Mouse (Mus musculus): Measurements from ENCODE around the gene Sh2b3. TPM values are rescaled to one million over a fixed set of nuclear protein-coding genes. Genes with fewer than 3 reads are reported as not detected.
A peak's percentile ranks its signal among the peaks of the same experiment; 100 is the strongest.

Sh2b3 gene
- polyA plus RNA-seq, 1 experiment from 2014 or later = 16.3 TPM

GRCm38 (mm10) chr5:121870832-121871231 lies 33.4 kb upstream of the Sh2b3 start:
- Histone ChIP-seq H3K9ac (ENCODE audit: low read length) (no peak overlapping the region), H3K27me3 (replicated peaks; ENCODE audit: control insufficient read depth, insufficient read depth, low read length) (no peaks in the 10 kb centered on the region), H3K4me1 (replicated peaks; ENCODE audit: control insufficient read depth, insufficient read depth, low read length) (no peaks in the 10 kb centered on the region), H3K4me3 (ENCODE audit: low read depth, low read length) (no peak overlapping the region), H3K36me3 (ENCODE audit: control insufficient read depth, insufficient read depth, low read length) (peaks cover 16% of the 10 kb centered on the region; the same call in 1 of the 2 replicates), H3K9me3 (ENCODE audit: control insufficient read depth, low read length) (no peaks in the 10 kb centered on the region), H3K27ac (ENCODE audit: low read depth) (no peak overlapping the region), H3K4me2 (ENCODE audit: low read length) (no peak overlapping the region)
- DNase-seq (ENCODE audit: low spot score) (no peak), ATAC-seq (replicated peaks; ENCODE audit: low FRiP score, low TSS enrichment, low read depth) (no peak)
- 84% methylated on average over 6 of the region's 6 CpGs for WGBS

GRCm38 (mm10) chr5:121867963-121868362 lies 30.5 kb upstream of the Sh2b3 start:
- no peak overlapping the region for H3K4me3 ChIP-seq (ENCODE audit: low read depth, low read length)
- H3K9me3 ChIP-seq (ENCODE audit: control insufficient read depth, low read length) = no peaks in the 10 kb centered on the region
- ATAC-seq (replicated peaks; ENCODE audit: low FRiP score, low TSS enrichment, low read depth) (no peak), DNase-seq (ENCODE audit: low spot score) (no peak)
- 71% methylated on average over 5 of the region's 5 CpGs for WGBS
- no peak overlapping the region for H3K27ac ChIP-seq (ENCODE audit: low read depth)
- H3K4me1 ChIP-seq (replicated peaks; ENCODE audit: control insufficient read depth, insufficient read depth, low read length) = no peaks in the 10 kb centered on the region
- no peak overlapping the region for H3K9ac ChIP-seq (ENCODE audit: low read length)
- peaks cover 10% of the 10 kb centered on the region; the same call in 1 of the 2 replicates for H3K36me3 ChIP-seq (ENCODE audit: control insufficient read depth, insufficient read depth, low read length)
- no peaks in the 10 kb centered on the region for H3K27me3 ChIP-seq (replicated peaks; ENCODE audit: control insufficient read depth, insufficient read depth, low read length)
- no peak overlapping the region for H3K4me2 ChIP-seq (ENCODE audit: low read length)

DNA sequence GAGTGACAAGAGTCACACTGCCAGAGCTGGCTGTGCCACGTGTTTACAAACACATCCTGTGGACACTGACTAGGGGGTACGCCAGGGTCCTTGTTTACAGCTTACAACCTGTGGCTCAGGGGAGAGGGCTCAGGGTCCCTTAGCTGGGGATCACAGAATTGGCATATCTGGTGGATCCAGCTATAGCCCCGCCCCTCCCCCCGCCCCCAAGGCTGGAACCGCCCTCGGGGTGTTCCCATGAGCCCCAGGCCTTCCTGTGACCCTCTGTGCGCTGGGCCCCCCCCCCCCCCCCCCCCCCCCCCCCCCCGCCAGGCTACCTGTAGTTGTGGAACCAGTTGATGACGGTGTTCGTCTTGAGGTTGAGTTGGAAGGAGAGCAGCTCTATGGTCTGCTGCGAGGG lies 26.9 kb upstream of the Sh2b3 start:
- no peaks in the 10 kb centered on the region for H3K27me3 ChIP-seq (replicated peaks; ENCODE audit: control insufficient read depth, insufficient read depth, low read length)
- H3K4me1 ChIP-seq (replicated peaks; ENCODE audit: control insufficient read depth, insufficient read depth, low read length) = no peaks in the 10 kb centered on the region
- 27% methylated on average over 4 of the region's 11 CpGs for WGBS
- H3K27ac ChIP-seq (ENCODE audit: low read depth) = no peak overlapping the region
- H3K9me3 ChIP-seq (ENCODE audit: control insufficient read depth, low read length) = peaks cover 7% of the 10 kb centered on the region
- no peak overlapping the region; the same call in 1 of the 2 replicates for H3K4me2 ChIP-seq (ENCODE audit: low read length)
- peak; percentile 20; the same call in 1 of the 2 replicates for ATAC-seq (replicated peaks; ENCODE audit: low FRiP score, low TSS enrichment, low read depth)
- DNase-seq (ENCODE audit: low spot score) = no peak
- no peak overlapping the region for H3K9ac ChIP-seq (ENCODE audit: low read length)
- H3K4me3 ChIP-seq (ENCODE audit: low read depth, low read length) = no peak overlapping the region
- peaks cover 14% of the 10 kb centered on the region; the same call in 1 of the 2 replicates for H3K36me3 ChIP-seq (ENCODE audit: control insufficient read depth, insufficient read depth, low read length)

DNA sequence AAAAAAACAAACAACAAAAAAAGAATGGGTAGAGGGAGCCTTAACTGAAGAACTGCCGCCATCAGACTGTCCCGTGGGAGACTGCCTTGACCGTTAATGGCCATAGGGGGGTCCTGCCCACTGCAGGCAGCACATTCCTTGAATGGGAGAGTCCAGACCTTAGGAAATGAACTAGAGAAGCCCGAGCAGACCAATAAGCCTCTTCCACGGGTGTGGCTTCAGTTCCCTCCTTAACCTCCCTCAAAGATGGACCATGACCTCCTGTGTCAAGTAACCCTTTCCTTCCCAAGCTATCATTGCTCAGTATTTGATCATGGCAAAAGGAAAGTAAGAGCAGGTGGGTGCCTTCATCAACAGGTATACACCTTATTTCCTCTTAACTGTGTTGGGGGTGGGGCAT lies 24.5 kb upstream of the Sh2b3 start:
- Histone ChIP-seq H3K4me2 (ENCODE audit: low read length) (no peak overlapping the region), H3K4me1 (replicated peaks; ENCODE audit: control insufficient read depth, insufficient read depth, low read length) (no peaks in the 10 kb centered on the region), H3K9ac (ENCODE audit: low read length) (no peak overlapping the region), H3K27ac (ENCODE audit: low read depth) (no peak overlapping the region), H3K4me3 (ENCODE audit: low read depth, low read length) (no peak overlapping the region), H3K9me3 (ENCODE audit: control insufficient read depth, low read length) (peaks cover 7% of the 10 kb centered on the region), H3K36me3 (ENCODE audit: control insufficient read depth, insufficient read depth, low read length) (0 out of 2 replicates have a peak, but pooled peaks cover 6% of the 10 kb centered on the region), H3K27me3 (replicated peaks; ENCODE audit: control insufficient read depth, insufficient read depth, low read length) (no peaks in the 10 kb centered on the region)
- DNase-seq (ENCODE audit: low spot score) (no peak), ATAC-seq (replicated peaks; ENCODE audit: low FRiP score, low TSS enrichment, low read depth) (no peak)
- 44% methylated on average over 5 of the region's 5 CpGs for WGBS

GRCm38 (mm10) chr5:121858427-121858826 lies 21.0 kb upstream of the Sh2b3 start:
- no peak overlapping the region for H3K27ac ChIP-seq (ENCODE audit: low read depth)
- 79% methylated on average over 12 of the region's 12 CpGs for WGBS
- DNase-seq (ENCODE audit: low spot score) (no peak), ATAC-seq (replicated peaks; ENCODE audit: low FRiP score, low TSS enrichment, low read depth) (no peak)
- H3K4me2 ChIP-seq (ENCODE audit: low read length) = no peak overlapping the region
- H3K4me1 ChIP-seq (replicated peaks; ENCODE audit: control insufficient read depth, insufficient read depth, low read length) = 0 out of 2 replicates have a peak, but pooled peaks cover 4% of the 10 kb centered on the region
- H3K4me3 ChIP-seq (ENCODE audit: low read depth, low read length) = no peak overlapping the region
- no peaks in the 10 kb centered on the region for H3K27me3 ChIP-seq (replicated peaks; ENCODE audit: control insufficient read depth, insufficient read depth, low read length)
- H3K36me3 ChIP-seq (ENCODE audit: control insufficient read depth, insufficient read depth, low read length) = peaks cover 18% of the 10 kb centered on the region
- no peak overlapping the region for H3K9ac ChIP-seq (ENCODE audit: low read length)
- peaks cover 7% of the 10 kb centered on the region for H3K9me3 ChIP-seq (ENCODE audit: control insufficient read depth, low read length)

GRCm38 (mm10) chr5:121856740-121857139 lies 19.3 kb upstream of the Sh2b3 start:
- no peak for ATAC-seq (replicated peaks; ENCODE audit: low FRiP score, low TSS enrichment, low read depth)
- 81% methylated on average over 11 of the region's 11 CpGs for WGBS
- Histone ChIP-seq H3K9ac (ENCODE audit: low read length) (no peak overlapping the region), H3K27ac (ENCODE audit: low read depth) (no peak overlapping the region), H3K27me3 (replicated peaks; ENCODE audit: control insufficient read depth, insufficient read depth, low read length) (no peaks in the 10 kb centered on the region), H3K9me3 (ENCODE audit: control insufficient read depth, low read length) (peaks cover 7% of the 10 kb centered on the region), H3K4me1 (replicated peaks; ENCODE audit: control insufficient read depth, insufficient read depth, low read length) (0 out of 2 replicates have a peak, but pooled peaks cover 4% of the 10 kb centered on the region), H3K4me3 (ENCODE audit: low read depth, low read length) (no peak overlapping the region), H3K4me2 (ENCODE audit: low read length) (no peak overlapping the region), H3K36me3 (ENCODE audit: control insufficient read depth, insufficient read depth, low read length) (peaks cover 35% of the 10 kb centered on the region)
- DNase-seq (ENCODE audit: low spot score) = no peak

DNA sequence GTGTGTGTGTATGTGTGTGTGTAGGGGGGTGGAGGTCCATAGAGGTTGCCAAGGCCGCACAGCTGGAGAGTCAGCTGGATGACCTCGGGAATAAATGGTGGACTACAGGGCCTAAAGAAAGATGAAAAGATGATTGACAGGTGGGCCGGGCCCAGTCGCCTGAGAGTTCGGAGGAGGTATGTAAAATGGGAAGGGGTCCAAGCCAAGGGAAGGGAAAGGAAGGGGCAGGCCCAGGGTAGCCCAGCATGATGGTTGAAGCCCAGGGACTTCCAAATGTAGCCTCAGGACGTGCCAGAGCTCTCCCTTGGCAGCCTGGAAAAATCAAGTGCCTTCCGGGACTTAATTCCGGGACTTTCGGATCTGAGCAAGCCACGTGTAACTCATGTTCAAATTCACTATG lies 17.3 kb upstream of the Sh2b3 start:
- Histone ChIP-seq H3K9ac (ENCODE audit: low read length) (no peak overlapping the region), H3K4me1 (replicated peaks; ENCODE audit: control insufficient read depth, insufficient read depth, low read length) (peaks cover 18% of the 10 kb centered on the region), H3K36me3 (ENCODE audit: control insufficient read depth, insufficient read depth, low read length) (peaks cover 36% of the 10 kb centered on the region), H3K4me2 (ENCODE audit: low read length) (no peak overlapping the region), H3K4me3 (ENCODE audit: low read depth, low read length) (no peak overlapping the region), H3K27me3 (replicated peaks; ENCODE audit: control insufficient read depth, insufficient read depth, low read length) (no peaks in the 10 kb centered on the region), H3K9me3 (ENCODE audit: control insufficient read depth, low read length) (no peaks in the 10 kb centered on the region), H3K27ac (ENCODE audit: low read depth) (no peak overlapping the region)
- ATAC-seq (replicated peaks; ENCODE audit: low FRiP score, low TSS enrichment, low read depth) (no peak), DNase-seq (ENCODE audit: low spot score) (no peak)
- WGBS = 84% methylated on average over 10 of the region's 10 CpGs

- H3K4me2 ChIP-seq (ENCODE audit: low read length) = no peak overlapping the region
- no peak overlapping the region for H3K27ac ChIP-seq (ENCODE audit: low read depth)
- H3K9ac ChIP-seq (ENCODE audit: low read length) = no peak overlapping the region
- peaks cover 21% of the 10 kb centered on the region for H3K4me1 ChIP-seq (replicated peaks; ENCODE audit: control insufficient read depth, insufficient read depth, low read length)
- DNase-seq (ENCODE audit: low spot score) (no peak), ATAC-seq (replicated peaks; ENCODE audit: low FRiP score, low TSS enrichment, low read depth) (no peak)
- WGBS = 83% methylated on average over 9 of the region's 9 CpGs
- H3K4me3 ChIP-seq (ENCODE audit: low read depth, low read length) = no peak overlapping the region
- peaks cover 36% of the 10 kb centered on the region for H3K36me3 ChIP-seq (ENCODE audit: control insufficient read depth, insufficient read depth, low read length)
- H3K9me3 ChIP-seq (ENCODE audit: control insufficient read depth, low read length) = no peaks in the 10 kb centered on the region
- H3K27me3 ChIP-seq (replicated peaks; ENCODE audit: control insufficient read depth, insufficient read depth, low read length) = no peaks in the 10 kb centered on the region
Measured at GRCm38 (mm10) chr5:121853368-121854051, 16.1 kb upstream of the Sh2b3 start.
